Mouse (Mus musculus) intestine, embryonic 15.5 days (tissue): ENCODE data around the gene Il31. TPM values are rescaled to one million over a fixed set of nuclear protein-coding genes. Genes with fewer than 3 reads are reported as not detected.

Experiments used
- ATAC-seq: fragments of 200-750 bp; cut with Nextera tagmentation; 2 replicates; pipeline ENCODE4 v1.8.0; 2017; ENCODE audit warnings: moderate TSS enrichment, moderate library complexity
- H3K27ac ChIP-seq: fragments of 300-500 bp; sonication (generic); 2 replicates; pipeline ENCODE4 v1.5.1; 2015; ENCODE audit warnings: mild to moderate bottlenecking, inconsistent platforms
- H3K27me3 ChIP-seq: fragments of 300-500 bp; sonication (generic); replicated peaks from 2 replicates; pipeline ENCODE4 v1.6.1; 2015; ENCODE audit warnings: inconsistent platforms
- H3K36me3 ChIP-seq: fragments of 300-500 bp; sonication (generic); 2 replicates; pipeline ENCODE4 v1.6.1; 2015; ENCODE audit warnings: inconsistent platforms
- H3K4me1 ChIP-seq: fragments of 300-500 bp; sonication (generic); replicated peaks from 2 replicates; pipeline ENCODE4 v1.6.1; 2015; ENCODE audit warnings: inconsistent platforms
- H3K4me2 ChIP-seq: fragments of 300-500 bp; sonication (generic); replicated peaks from 2 replicates; pipeline ENCODE4 v1.6.1; 2015; ENCODE audit warnings: mild to moderate bottlenecking, inconsistent platforms
- H3K4me3 ChIP-seq: fragments of 300-500 bp; sonication (generic); replicated peaks from 2 replicates; pipeline ENCODE4 v1.5.1; 2015; ENCODE audit warnings: inconsistent platforms
- H3K9ac ChIP-seq: fragments of 300-500 bp; sonication (generic); 2 replicates; pipeline ENCODE4 v1.6.1; 2015; ENCODE audit warnings: inconsistent platforms
- H3K9me3 ChIP-seq: fragments of 300-500 bp; sonication (generic); 2 replicates; pipeline ENCODE4 v1.6.1; 2016; ENCODE audit warnings: inconsistent platforms
- WGBS: fragments of 180-500 bp; shearing (Covaris S2); methylation state at CpG from one replicate; pipeline ENCODE4 v1.1.7; 2015; 5-methylcytosine and 5-hydroxymethylcytosine counted together
- polyA plus RNA-seq: library from polyadenylated mRNA; unstranded; fragments of >200 nt; fragmentation: Nextera tagmentation; extraction: Ambion mirVana; gene quantifications from 2 replicates; pipeline ENCODE4 v1.2.1, GENCODE M21; 2015

Il31 gene
- polyA plus RNA-seq, 1 experiment from 2014 or later, result not detected

DNA sequence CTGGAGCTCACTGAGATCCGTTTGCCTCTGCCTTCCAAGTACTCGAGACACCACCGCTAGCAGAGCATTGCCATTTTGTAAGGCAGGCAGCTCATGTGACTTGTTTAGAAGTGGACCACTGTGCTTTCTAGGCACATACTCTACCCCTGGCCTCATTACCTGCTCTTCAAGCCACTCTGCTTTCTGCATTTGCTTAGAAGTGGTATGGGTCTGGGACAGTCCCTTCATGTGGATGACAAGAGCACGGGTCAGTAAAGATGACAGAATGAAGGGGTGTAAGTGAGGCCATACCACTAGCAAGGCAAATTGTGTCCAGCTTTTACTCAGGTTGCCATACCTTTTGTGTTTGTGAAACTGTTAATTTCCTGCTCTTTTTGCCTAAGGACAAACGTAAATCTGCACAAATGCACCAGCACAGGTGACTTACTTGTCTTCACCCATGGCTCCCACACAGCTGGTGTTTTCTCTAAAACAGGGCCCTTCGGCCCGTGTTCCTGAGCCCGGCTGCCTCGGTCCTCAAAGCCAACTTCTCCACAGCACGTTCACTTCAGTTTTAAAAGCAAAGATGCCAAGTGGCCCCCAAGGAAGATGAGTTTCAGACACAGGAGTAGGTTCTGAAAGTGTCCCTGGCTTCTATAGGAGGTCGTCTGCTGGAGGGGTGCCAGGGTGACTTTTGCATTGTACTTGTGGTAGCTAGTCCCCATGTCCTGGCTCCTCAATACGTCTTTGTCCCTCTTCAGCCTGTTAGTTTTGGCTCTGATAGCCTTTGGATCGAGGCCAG is 57.6 kb downstream of the Il31 start:
- no peaks in the 10 kb centered on the region for H3K36me3 ChIP-seq
- H3K9me3 ChIP-seq, result no peaks in the 10 kb centered on the region
- no peaks in the 10 kb centered on the region for H3K27me3 ChIP-seq
- H3K9ac ChIP-seq, result no peak overlapping the region
- ATAC-seq, result no peak
- WGBS, result 71% methylated on average over 13 of the region's 13 CpGs
- peak overlapping the region; percentile 32; the same call in 1 of the 2 replicates for H3K27ac ChIP-seq
- peaks cover 19% of the 10 kb centered on the region for H3K4me1 ChIP-seq
- no peak overlapping the region for H3K4me3 ChIP-seq
- no peak overlapping the region for H3K4me2 ChIP-seq

Other genes with a start within 250 kb of the Il31 start
- gene Wdr66, start 237.4 kb downstream of the Il31 start, polyA plus RNA-seq, result 0.74 and 0.79 TPM in 2 replicates
- gene Bcl7a, start 145.7 kb downstream of the Il31 start, polyA plus RNA-seq, result 15.9 and 16.4 TPM in 2 replicates
- 19.2 and 22.4 TPM in 2 replicates for gene Mlxip, start 94.7 kb downstream of the Il31 start, polyA plus RNA-seq
- gene Lrrc43, start 184 bp downstream of the Il31 start, polyA plus RNA-seq, result not detected in 2 replicates
- 0.38 and 0.40 TPM in 2 replicates for gene B3gnt4, start 21.0 kb upstream of the Il31 start, polyA plus RNA-seq
- 98.0 and 99.7 TPM in 2 replicates for gene Diablo, start 34.7 kb upstream of the Il31 start, polyA plus RNA-seq
- 10.6 and 11.2 TPM in 2 replicates for gene Gm49027, start 36.0 kb upstream of the Il31 start, polyA plus RNA-seq
- gene Vps33a, start 83.5 kb upstream of the Il31 start, polyA plus RNA-seq, result 24.4 and 28.9 TPM in 2 replicates
- gene Clip1, start 195.1 kb upstream of the Il31 start, polyA plus RNA-seq, result 29.9 TPM in 2 replicates
- gene Zcchc8, start 231.6 kb upstream of the Il31 start, polyA plus RNA-seq, result 63.1 and 68.9 TPM in 2 replicates